Mouse (Mus musculus) cerebellum, adult 2 months (tissue): ENCODE measurements around the gene Ssbp3.

Experiments used
- CTCF ChIP-seq: fragments of 200-500 bp; IDR thresholded peaks from 2 replicates; pipeline ENCODE4 v1.5.1; 2011; ENCODE audit warnings: low read depth, mild to moderate bottlenecking, control low read depth, low read length, moderate library complexity, borderline replicate concordance; ENCODE audit not compliant: insufficient read depth
- POLR2A ChIP-seq: fragments of 200-500 bp; IDR thresholded peaks from 2 replicates; pipeline ENCODE4 v1.6.1; 2011; ENCODE audit warnings: low read length, control low read depth, borderline replicate concordance; ENCODE audit not compliant: insufficient read depth

- TF ChIP-seq CTCF (no peak), POLR2A (no peak)
These were observed 4.6 kb upstream of the Ssbp3 start for GRCm38 (mm10) chr4:106905898-106906297.
